Mouse (Mus musculus) hindbrain, embryonic 13.5 days (tissue): ENCODE measurements around the gene Minpp1. TPM values are rescaled to one million over a fixed set of nuclear protein-coding genes. Genes with fewer than 3 reads are reported as not detected.
"Not testable (repeated sequence)": the region's sequence is repeated elsewhere in the genome, so short reads cannot be mapped to it uniquely, and the experiment has no call there.

Source experiments
- ATAC-seq: fragments of 200-750 bp; cut with Nextera tagmentation; 2 replicates; pipeline ENCODE4 v1.8.0; 2017; ENCODE audit warnings: moderate TSS enrichment; ENCODE audit not compliant: low FRiP score
- H3K27ac ChIP-seq: fragments of 300-500 bp; sonication (generic); 2 replicates; pipeline ENCODE4 v1.5.1; 2015; ENCODE audit warnings: inconsistent platforms, mild to moderate bottlenecking, moderate library complexity
- H3K27me3 ChIP-seq: fragments of 300-500 bp; sonication (generic); 2 replicates; pipeline ENCODE4 v1.6.1; 2015; ENCODE audit warnings: mild to moderate bottlenecking, inconsistent platforms
- H3K36me3 ChIP-seq: fragments of 300-500 bp; sonication (generic); 2 replicates; pipeline ENCODE4 v1.6.1; 2015; ENCODE audit warnings: mild to moderate bottlenecking, inconsistent platforms
- H3K4me1 ChIP-seq: fragments of 300-500 bp; sonication (generic); replicated peaks from 2 replicates; pipeline ENCODE4 v1.6.1; 2015; ENCODE audit warnings: inconsistent platforms
- H3K4me2 ChIP-seq: fragments of 300-500 bp; sonication (generic); 2 replicates; pipeline ENCODE4 v1.6.1; 2015; ENCODE audit warnings: inconsistent platforms, mild to moderate bottlenecking, moderate library complexity
- H3K4me3 ChIP-seq: fragments of 300-500 bp; sonication (generic); 2 replicates; pipeline ENCODE4 v1.5.1; 2015; ENCODE audit warnings: mild to moderate bottlenecking, inconsistent platforms
- H3K9ac ChIP-seq: fragments of 300-500 bp; sonication (generic); 2 replicates; pipeline ENCODE4 v1.6.1; 2015; ENCODE audit warnings: mild to moderate bottlenecking, inconsistent platforms
- H3K9me3 ChIP-seq: fragments of 300-500 bp; sonication (generic); 2 replicates; pipeline ENCODE4 v1.6.1; 2016; ENCODE audit warnings: inconsistent platforms
- WGBS: fragments of 180-500 bp; shearing (Covaris S2); methylation state at CpG from one replicate; pipeline ENCODE4 v1.1.7; 2015; 5-methylcytosine and 5-hydroxymethylcytosine counted together
- polyA plus RNA-seq: library from polyadenylated mRNA; unstranded; fragments of >200 nt; fragmentation: Nextera tagmentation; extraction: Ambion mirVana; gene quantifications from 2 replicates; pipeline ENCODE4 v1.2.1, GENCODE M21; 2015

The Minpp1 gene
- polyA plus RNA-seq = 53.0 and 55.0 TPM in 2 replicates

DNA sequence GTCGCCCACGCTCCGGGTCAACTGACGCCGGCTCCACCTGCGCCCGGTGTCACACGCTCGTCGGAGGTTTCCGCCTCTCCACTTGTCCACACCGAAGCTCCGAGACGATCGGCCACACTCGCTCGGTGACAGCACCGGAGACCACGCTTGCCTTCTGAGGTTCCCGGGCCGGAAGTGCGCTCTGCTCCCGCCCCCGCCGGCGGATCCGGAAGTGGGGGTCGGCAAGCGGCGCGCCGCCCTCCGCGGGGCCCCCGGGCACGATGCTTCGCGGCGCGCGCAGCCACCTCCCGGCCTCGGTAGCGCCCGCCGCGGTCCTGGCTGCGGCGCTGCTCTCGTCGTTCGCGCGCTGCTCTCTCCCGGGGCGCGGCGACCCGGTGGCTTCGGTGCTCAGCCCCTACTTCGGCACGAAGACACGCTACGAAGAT lies at the start of gene Minpp1:
Gene Minpp1, plus strand, starts transcription at position 89 of the 425 bp plus-strand sequence.
- peak; percentile 96 for ATAC-seq
- peak within 1 kb of the TSS; percentile 91 for H3K27ac ChIP-seq
- H3K36me3 ChIP-seq = no peaks in the 10 kb centered on the region
- H3K9me3 ChIP-seq = no peaks in the 10 kb centered on the region
- H3K4me2 ChIP-seq = peak within 1 kb of the TSS; percentile 75
- H3K4me1 ChIP-seq = peaks cover 30% of the 10 kb centered on the region
- H3K4me3 ChIP-seq = peak within 1 kb of the TSS; percentile 76
- H3K9ac ChIP-seq = peak within 1 kb of the TSS; percentile 85
- WGBS = under 1% methylated on average over 64 of the region's 64 CpGs
- no peaks in the 10 kb centered on the region for H3K27me3 ChIP-seq

DNA sequence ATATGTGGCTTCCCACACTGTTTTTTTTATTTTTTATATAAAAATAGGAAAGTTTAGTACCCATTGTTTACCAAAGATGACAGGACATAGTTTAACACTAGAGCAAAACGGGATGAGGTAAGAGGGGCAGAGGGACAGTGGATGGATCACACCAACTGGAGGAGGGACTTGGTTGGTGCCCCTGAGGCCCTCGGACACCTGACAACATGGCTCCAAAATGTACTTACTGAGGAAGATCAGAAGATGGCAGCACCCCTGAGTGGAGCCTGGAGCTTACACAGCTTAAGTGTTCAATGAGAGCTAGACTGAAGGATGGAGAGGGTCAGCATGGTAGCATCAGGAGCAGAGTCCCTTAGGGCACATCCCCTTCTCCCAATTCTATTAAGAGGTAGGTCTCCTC lies 46.2 kb upstream of the Minpp1 start:
- no peak overlapping the region for H3K4me3 ChIP-seq
- no peaks in the 10 kb centered on the region for H3K27me3 ChIP-seq
- H3K9me3 ChIP-seq = no peaks in the 10 kb centered on the region
- ATAC-seq = no peak
- no peaks in the 10 kb centered on the region for H3K36me3 ChIP-seq
- no peak overlapping the region for H3K27ac ChIP-seq
- 92% methylated on average over 2 of the region's 2 CpGs for WGBS
- H3K9ac ChIP-seq = no peak overlapping the region
- H3K4me1 ChIP-seq = no peaks in the 10 kb centered on the region
- H3K4me2 ChIP-seq = no peak overlapping the region

DNA sequence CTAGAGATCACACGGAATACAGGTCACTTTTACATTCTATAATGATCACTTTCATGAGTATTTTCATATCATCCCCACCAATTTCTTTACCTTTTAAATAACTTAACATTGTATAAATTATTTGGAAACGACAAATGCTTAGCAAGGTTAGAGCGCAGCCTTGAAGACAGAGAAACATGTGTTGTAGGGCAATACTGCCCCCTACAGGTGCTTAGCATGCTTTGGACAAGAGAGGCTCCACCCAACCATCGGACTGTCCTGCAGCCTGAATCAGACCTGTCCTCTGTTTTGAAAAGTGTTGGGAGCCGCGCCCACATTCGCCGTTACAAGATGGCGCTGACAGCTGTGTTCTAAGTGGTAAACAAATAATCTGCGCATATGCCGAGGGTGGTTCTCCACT lies 44.0 kb upstream of the Minpp1 start:
- WGBS = 98% methylated on average over 11 of the region's 11 CpGs
- H3K4me1 ChIP-seq = no peaks in the 10 kb centered on the region
- no peaks in the 10 kb centered on the region for H3K36me3 ChIP-seq
- H3K27me3 ChIP-seq = no peaks in the 10 kb centered on the region
- no peak for ATAC-seq
- no peak overlapping the region for H3K27ac ChIP-seq
- no peaks in the 10 kb centered on the region for H3K9me3 ChIP-seq
- H3K9ac ChIP-seq = no peak overlapping the region
- no peak overlapping the region for H3K4me2 ChIP-seq
- H3K4me3 ChIP-seq = no peak overlapping the region

DNA sequence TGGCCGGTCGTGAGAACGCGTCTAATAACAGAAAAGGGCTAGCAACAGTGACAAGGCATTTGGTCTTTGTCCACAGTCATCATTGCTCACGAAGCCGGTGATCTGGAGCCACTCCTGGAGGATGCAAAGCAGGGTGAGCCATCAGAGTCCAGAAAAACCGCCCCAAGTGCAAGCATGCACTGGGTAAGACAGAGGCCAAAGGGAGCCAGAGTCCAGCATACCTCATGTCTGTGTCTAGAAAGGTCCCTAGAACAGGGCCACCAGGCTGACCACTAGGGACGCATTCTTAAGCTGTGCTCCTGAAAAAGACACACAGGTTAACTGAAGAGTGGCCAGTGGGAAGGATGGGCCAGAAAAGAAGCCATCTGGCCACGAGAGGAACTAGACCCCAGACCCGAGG lies 36.6 kb upstream of the Minpp1 start:
- H3K27me3 ChIP-seq = no peaks in the 10 kb centered on the region
- H3K36me3 ChIP-seq = no peaks in the 10 kb centered on the region
- H3K4me3 ChIP-seq = no peak overlapping the region
- no peak for ATAC-seq
- no peak overlapping the region for H3K4me2 ChIP-seq
- no peak overlapping the region for H3K9ac ChIP-seq
- no peaks in the 10 kb centered on the region for H3K4me1 ChIP-seq
- no peak overlapping the region for H3K27ac ChIP-seq
- WGBS = 95% methylated on average over 10 of the region's 10 CpGs
- H3K9me3 ChIP-seq = no peaks in the 10 kb centered on the region

DNA sequence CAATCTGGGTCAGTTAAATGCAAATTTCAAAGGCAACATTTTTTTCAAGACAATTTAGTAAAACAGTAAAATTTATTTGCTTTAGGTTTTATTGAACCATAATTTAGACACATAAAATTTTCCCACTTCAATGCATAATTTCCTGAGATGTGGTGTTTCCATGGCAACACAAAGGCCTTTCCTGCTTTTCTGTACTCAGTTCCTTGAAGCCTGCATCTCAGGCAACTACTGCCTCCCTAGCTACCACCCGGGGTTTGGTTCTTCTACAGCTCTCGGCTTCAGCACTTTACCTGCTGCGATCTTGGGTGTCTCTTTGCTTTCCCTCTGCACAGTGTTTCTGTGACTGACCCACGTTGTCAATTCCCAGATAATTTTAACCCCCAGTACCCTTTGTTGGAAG lies 33.3 kb upstream of the Minpp1 start:
- 85% methylated on average over 4 of the region's 4 CpGs for WGBS

DNA sequence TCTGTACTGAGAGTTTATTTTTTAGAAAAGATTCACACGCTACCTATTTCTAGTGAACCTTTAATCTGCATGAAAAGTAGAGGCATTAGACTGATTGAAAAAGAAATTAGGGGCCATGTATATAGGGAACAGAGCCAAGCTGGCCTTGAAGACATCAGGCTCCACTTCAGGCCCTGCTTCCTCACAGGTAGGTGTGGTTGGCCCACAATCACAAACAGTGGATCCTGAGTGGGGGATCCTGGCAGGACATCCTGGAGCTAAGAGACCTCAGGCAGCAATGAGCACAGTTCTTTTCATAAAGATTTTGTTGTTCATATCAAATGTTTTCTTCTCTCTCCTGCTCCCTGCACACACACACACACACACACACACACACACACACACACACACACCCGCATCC lies 28.8 kb upstream of the Minpp1 start:
- WGBS = 90% methylated on average over 2 of the region's 2 CpGs
- no peak overlapping the region for H3K27ac ChIP-seq
- no peak for ATAC-seq
- H3K36me3 ChIP-seq = no peaks in the 10 kb centered on the region
- H3K4me1 ChIP-seq = no peaks in the 10 kb centered on the region
- no peak overlapping the region for H3K4me3 ChIP-seq
- H3K9ac ChIP-seq = no peak overlapping the region
- peaks cover 3% of the 10 kb centered on the region; the same call in 1 of the 2 replicates for H3K9me3 ChIP-seq
- H3K4me2 ChIP-seq = no peak overlapping the region
- no peaks in the 10 kb centered on the region for H3K27me3 ChIP-seq

More for the DNA sequence above, 33.3 kb upstream of the Minpp1 start:
- Histone ChIP-seq H3K27ac (no peak overlapping the region), H3K4me2 (no peak overlapping the region), H3K4me1 (no peaks in the 10 kb centered on the region), H3K27me3 (no peaks in the 10 kb centered on the region), H3K4me3 (no peak overlapping the region), H3K36me3 (no peaks in the 10 kb centered on the region), H3K9ac (no peak overlapping the region), H3K9me3 (no peaks in the 10 kb centered on the region)
- ATAC-seq = no peak

DNA sequence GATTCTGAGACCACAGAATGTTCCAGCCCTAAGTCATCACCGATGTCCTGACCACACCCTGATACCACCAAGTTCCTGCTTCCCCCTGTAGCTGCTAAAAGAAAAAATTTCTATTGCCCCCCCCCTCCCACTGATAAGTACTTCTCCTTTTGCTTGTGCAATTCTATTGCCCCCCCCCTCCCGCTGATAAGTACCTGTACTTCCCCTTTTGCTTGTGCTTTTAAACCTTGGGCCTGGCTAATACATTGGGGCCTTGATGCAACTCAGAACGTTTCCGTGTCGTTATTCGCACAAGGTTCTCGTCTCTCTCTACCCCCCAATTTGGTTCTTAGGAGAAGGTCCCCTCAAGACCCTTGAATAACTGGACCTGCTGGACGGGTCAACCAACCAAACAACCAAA lies 27.9 kb upstream of the Minpp1 start:
- not testable (repeated sequence) for ATAC-seq, H3K4me3 ChIP-seq, H3K4me1 ChIP-seq, H3K36me3 ChIP-seq, H3K27me3 ChIP-seq, H3K9ac ChIP-seq, H3K4me2 ChIP-seq, H3K9me3 ChIP-seq, H3K27ac ChIP-seq
- WGBS = 91% methylated on average over 8 of the region's 8 CpGs

DNA sequence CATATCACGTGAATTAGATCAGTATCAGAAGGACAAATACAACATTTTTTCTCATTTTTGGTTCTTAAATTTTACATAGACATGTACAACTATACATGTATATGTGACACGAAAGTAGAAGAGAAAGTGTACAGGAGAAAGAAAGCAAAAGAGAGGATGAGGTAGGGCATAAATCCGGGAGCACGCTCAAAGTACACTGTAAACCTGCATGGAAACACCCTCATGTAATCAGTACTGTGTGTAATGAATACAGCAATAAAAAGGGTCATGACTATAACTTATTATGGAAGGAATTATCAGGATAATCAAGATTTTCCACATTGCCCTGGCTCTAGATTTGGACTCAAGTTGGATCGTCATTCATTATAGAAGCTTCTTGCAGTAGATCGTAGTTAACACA lies 22.5 kb upstream of the Minpp1 start:
- ATAC-seq = no peak
- H3K27me3 ChIP-seq = no peaks in the 10 kb centered on the region
- H3K4me3 ChIP-seq = no peak overlapping the region
- no peak overlapping the region for H3K4me2 ChIP-seq
- no peak overlapping the region for H3K9ac ChIP-seq
- peaks cover 3% of the 10 kb centered on the region; the same call in 1 of the 2 replicates for H3K9me3 ChIP-seq
- no peaks in the 10 kb centered on the region for H3K36me3 ChIP-seq
- H3K27ac ChIP-seq = no peak overlapping the region
- H3K4me1 ChIP-seq = no peaks in the 10 kb centered on the region
- WGBS = 94% methylated on average over 6 of the region's 6 CpGs

DNA sequence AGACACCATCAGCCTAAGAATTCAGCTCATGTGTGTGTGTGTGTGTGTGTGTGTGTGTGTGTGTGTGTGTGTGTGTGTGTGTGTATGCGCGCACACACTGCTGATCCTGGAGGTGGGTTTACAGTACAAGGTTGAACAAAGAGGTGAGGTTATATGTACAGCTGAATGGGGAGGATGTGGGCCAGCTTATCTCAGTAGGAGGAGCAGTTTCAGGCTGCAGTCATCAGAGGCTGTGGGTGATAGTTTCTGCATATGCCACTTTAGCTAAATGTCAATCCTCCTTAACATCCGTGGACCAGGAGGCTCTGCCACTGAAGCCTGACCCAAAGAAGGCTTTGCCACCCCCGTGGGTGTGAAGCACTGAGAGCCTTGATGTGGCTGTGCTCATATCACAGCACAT lies 20.3 kb upstream of the Minpp1 start:
- H3K4me3 ChIP-seq = no peak overlapping the region
- H3K27ac ChIP-seq = no peak overlapping the region
- 93% methylated on average over 4 of the region's 4 CpGs for WGBS
- H3K9ac ChIP-seq = no peak overlapping the region
- no peaks in the 10 kb centered on the region for H3K27me3 ChIP-seq
- ATAC-seq = no peak
- H3K36me3 ChIP-seq = no peaks in the 10 kb centered on the region
- no peaks in the 10 kb centered on the region for H3K9me3 ChIP-seq
- H3K4me2 ChIP-seq = no peak overlapping the region
- H3K4me1 ChIP-seq = no peaks in the 10 kb centered on the region

DNA sequence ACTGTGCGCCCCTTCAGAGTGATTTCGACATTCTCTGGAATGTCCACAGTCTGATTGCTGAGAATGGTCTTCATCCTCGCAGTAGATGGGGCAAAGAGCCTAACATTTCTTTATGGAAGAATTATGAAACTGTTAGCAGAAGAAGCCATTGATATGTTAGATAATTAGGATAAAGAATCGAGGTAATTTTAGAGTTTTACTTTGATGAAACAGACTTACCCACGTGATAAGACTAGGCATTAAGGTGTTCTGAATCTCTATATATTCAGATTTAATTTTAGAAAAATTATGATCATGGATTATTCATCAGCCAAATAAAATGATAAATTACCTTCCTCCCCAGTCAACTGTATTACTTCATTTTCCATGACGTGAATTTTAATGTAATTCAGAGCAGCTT lies 19.1 kb upstream of the Minpp1 start, which contains the start of gene Rpl9-ps6:
Gene Rpl9-ps6, minus strand, starts transcription at position 101 of the 400 bp plus-strand sequence.
- no peaks in the 10 kb centered on the region for H3K9me3 ChIP-seq
- no peaks in the 10 kb centered on the region for H3K4me1 ChIP-seq
- no peak for ATAC-seq
- H3K27ac ChIP-seq = no peak within 1 kb of the TSS
- no peaks in the 10 kb centered on the region for H3K36me3 ChIP-seq
- H3K27me3 ChIP-seq = no peaks in the 10 kb centered on the region
- no peak within 1 kb of the TSS for H3K4me2 ChIP-seq
- H3K4me3 ChIP-seq = no peak within 1 kb of the TSS
- 78% methylated on average over 6 of the region's 6 CpGs for WGBS
- H3K9ac ChIP-seq = no peak within 1 kb of the TSS

DNA sequence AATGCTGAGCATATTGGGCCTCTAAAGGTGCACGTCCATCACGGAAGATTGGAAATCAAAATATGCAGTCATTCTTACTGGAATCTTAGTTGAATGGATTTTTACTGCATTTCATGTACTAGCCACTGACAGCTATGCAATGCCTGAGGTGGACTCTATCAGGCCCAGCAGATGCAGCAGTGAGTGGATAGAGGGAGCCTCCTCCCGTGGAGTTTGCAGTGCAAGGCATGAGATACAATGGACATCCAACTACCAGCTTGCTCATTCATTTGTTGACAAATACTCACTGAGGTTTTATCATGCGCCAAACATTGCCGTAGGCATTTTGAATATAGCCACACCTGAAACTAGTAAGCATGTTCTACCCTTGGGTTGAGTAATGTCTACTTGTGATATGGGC lies 18.2 kb upstream of the Minpp1 start:
- Histone ChIP-seq H3K4me2 (no peak overlapping the region), H3K4me1 (no peaks in the 10 kb centered on the region), H3K27ac (no peak overlapping the region), H3K9me3 (no peaks in the 10 kb centered on the region), H3K36me3 (no peaks in the 10 kb centered on the region), H3K4me3 (no peak overlapping the region), H3K27me3 (no peaks in the 10 kb centered on the region), H3K9ac (no peak overlapping the region)
- 95% methylated on average over 5 of the region's 5 CpGs for WGBS
- no peak for ATAC-seq

DNA sequence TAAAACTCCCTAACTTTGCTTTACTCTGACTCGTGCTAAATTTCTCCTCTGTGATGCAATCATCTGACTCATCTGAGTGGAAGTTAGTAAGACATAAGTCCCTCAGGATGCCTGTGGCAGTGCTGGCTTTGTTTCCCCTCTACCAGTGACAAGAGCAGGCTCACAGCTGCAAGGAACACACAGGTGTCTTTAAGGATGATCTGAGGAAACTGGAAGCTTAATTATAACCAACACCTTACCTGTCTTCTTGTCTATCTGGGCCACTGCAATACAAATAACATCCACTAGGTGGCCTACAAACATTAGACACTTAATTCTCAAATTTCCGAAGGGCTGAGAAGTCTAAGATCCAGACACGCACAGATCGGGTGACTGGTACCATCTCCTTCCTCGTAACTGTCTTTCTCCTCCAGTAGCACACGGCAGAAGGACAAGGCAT lies 15.5 kb upstream of the Minpp1 start:
- peak; percentile 46; the same call in 1 of the 2 replicates for ATAC-seq
- 50% methylated on average over 6 of the region's 6 CpGs for WGBS

DNA sequence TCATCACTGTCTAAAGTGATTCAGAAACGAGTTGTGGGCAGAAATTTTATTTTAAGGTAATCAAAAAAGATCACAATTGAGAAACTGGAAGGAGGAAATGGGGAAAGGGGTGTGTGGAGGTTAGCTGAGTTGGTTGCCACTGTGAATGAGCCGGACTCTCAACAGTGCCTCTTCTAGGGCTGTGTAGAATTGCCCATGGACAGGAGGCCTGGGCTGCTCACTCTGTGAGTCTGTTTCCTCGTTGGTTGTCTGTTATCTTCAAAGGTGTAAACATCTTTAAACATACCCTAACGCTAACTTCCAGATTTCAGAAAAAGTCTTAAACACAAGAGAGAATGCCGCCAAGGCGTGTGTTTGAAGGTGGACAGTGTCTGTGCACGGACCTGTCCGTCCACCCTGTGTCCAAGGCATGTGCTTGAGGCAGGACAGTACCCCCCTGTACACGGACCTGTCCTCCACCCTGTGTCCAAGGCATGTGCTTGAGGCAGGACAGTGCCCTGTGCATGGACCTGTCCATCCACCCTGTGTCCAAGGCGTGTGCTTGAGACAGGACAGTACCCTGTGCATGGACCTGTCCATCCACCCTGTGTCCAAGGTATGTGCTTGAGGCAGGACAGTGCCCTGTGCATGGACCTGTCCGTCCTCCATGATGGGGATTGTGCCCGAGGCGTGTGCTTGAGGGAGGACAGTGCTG lies 14.9 kb upstream of the Minpp1 start:
- H3K4me2 ChIP-seq = no peak overlapping the region
- H3K9me3 ChIP-seq = peaks cover 5% of the 10 kb centered on the region; the same call in 1 of the 2 replicates
- peak; percentile 65 for ATAC-seq
- H3K4me3 ChIP-seq = no peak overlapping the region
- WGBS = 88% methylated on average over 13 of the region's 13 CpGs
- H3K27me3 ChIP-seq = no peaks in the 10 kb centered on the region
- no peak overlapping the region for H3K27ac ChIP-seq
- no peaks in the 10 kb centered on the region for H3K4me1 ChIP-seq
- H3K9ac ChIP-seq = no peak overlapping the region
- no peaks in the 10 kb centered on the region for H3K36me3 ChIP-seq

More for the DNA sequence above, 15.5 kb upstream of the Minpp1 start:
- no peak overlapping the region for H3K9ac ChIP-seq
- no peak overlapping the region for H3K27ac ChIP-seq
- no peak overlapping the region for H3K4me3 ChIP-seq
- H3K36me3 ChIP-seq = no peaks in the 10 kb centered on the region
- H3K4me1 ChIP-seq = no peaks in the 10 kb centered on the region
- H3K9me3 ChIP-seq = peaks cover 5% of the 10 kb centered on the region; the same call in 1 of the 2 replicates
- H3K27me3 ChIP-seq = no peaks in the 10 kb centered on the region
- H3K4me2 ChIP-seq = no peak overlapping the region
